Mouse (Mus musculus): ENCODE measurements around the gene Rest.

- TF ChIP-seq CTCF (IDR thresholded peaks at IDR 0.05; ENCODE audit: control insufficient read depth, insufficient read depth, low read length) = no peak
- no peak for TF ChIP-seq POLR2A (IDR thresholded peaks at IDR 0.05; ENCODE audit: borderline replicate concordance, control insufficient read depth, low read depth, low read length)
Measured at GRCm38 (mm10) chr5:77259315-77259714, 6.0 kb upstream of the Rest start.
